Mouse (Mus musculus): ENCODE data around the gene Gm10837.

GRCm38 (mm10) chr14:122464351-122464762, 26.0 kb upstream of the Gm10837 start:
- TF ChIP-seq CTCF (IDR thresholded peaks at IDR 0.05; ENCODE audit: extremely low read depth, insufficient read depth, insufficient read length, insufficient replicate concordance), result no peak
- TF ChIP-seq POLR2A (IDR thresholded peaks at IDR 0.05; ENCODE audit: low read depth, low read length), result no peak
